Mouse (Mus musculus) liver, embryonic 11.5 days (tissue): ENCODE data around the gene Map3k11. TPM values are rescaled to one million over a fixed set of nuclear protein-coding genes. Genes with fewer than 3 reads are reported as not detected.
A peak's percentile ranks its signal among the peaks of the same experiment; 100 is the strongest.

Experiments
- ATAC-seq: fragments of 200-750 bp; cut with Nextera tagmentation; replicated peaks from 2 replicates; pipeline ENCODE4 v1.8.0; 2017; ENCODE audit warnings: moderate number of reproducible peaks, mild to moderate bottlenecking, moderate TSS enrichment, moderate library complexity; ENCODE audit not compliant: low FRiP score
- DNase-seq: peaks from one replicate; pipeline ENCODE4 v3.0.0-alpha.2; 2017; ENCODE audit warnings: low spot score
- H3K27ac ChIP-seq: fragments of 300-500 bp; sonication (generic); 2 replicates; pipeline ENCODE4 v1.5.1; 2014; ENCODE audit warnings: mild to moderate bottlenecking, low read depth, low read length, control low read depth
- H3K27me3 ChIP-seq: fragments of 300-500 bp; sonication (generic); replicated peaks from 2 replicates; pipeline ENCODE4 v1.6.1; 2014; ENCODE audit warnings: low read length, mixed read lengths; ENCODE audit not compliant: control insufficient read depth, insufficient read depth
- H3K36me3 ChIP-seq: fragments of 300-500 bp; sonication (generic); 2 replicates; pipeline ENCODE4 v1.6.1; 2014; ENCODE audit warnings: mild to moderate bottlenecking, low read length, moderate library complexity, mixed read lengths; ENCODE audit not compliant: control insufficient read depth, insufficient read depth
- H3K4me1 ChIP-seq: fragments of 300-500 bp; sonication (generic); replicated peaks from 2 replicates; pipeline ENCODE4 v1.6.1; 2014; ENCODE audit warnings: low read length, mixed read lengths; ENCODE audit not compliant: control insufficient read depth, insufficient read depth
- H3K4me2 ChIP-seq: fragments of 300-500 bp; sonication (generic); 2 replicates; pipeline ENCODE4 v1.6.1; 2014; ENCODE audit warnings: mild to moderate bottlenecking, control low read depth, moderate library complexity
- H3K4me3 ChIP-seq: fragments of 300-500 bp; sonication (generic); 2 replicates; pipeline ENCODE4 v1.5.1; 2014; ENCODE audit warnings: low read depth, low read length, control low read depth
- H3K9ac ChIP-seq: fragments of 300-500 bp; sonication (generic); 2 replicates; pipeline ENCODE4 v1.6.1; 2014; ENCODE audit warnings: low read depth, low read length, control low read depth
- H3K9me3 ChIP-seq: fragments of 300-500 bp; sonication (generic); 2 replicates; pipeline ENCODE4 v1.6.1; 2016; ENCODE audit warnings: low read length, inconsistent platforms, mixed read lengths; ENCODE audit not compliant: control insufficient read depth
- WGBS: fragments of 180-500 bp; shearing (Covaris S2); extraction: QIAGEN DNeasy Blood & Tissue Kit; methylation state at CpG from one replicate; pipeline ENCODE4 v1.1.7; 2014; 5-methylcytosine and 5-hydroxymethylcytosine counted together
- polyA plus RNA-seq: library from polyadenylated mRNA; unstranded; fragments of >200 nt; fragmentation: Nextera tagmentation; extraction: Ambion mirVana; gene quantifications from 2 replicates; pipeline ENCODE4 v1.2.1, GENCODE M21; 2014

Gene Map3k11
- polyA plus RNA-seq, 1 experiment from 2014 or later, result 28.1 TPM

- ATAC-seq (no peak), DNase-seq (no peak)
- Histone ChIP-seq H3K27me3 (no peaks in the 10 kb centered on the region), H3K4me2 (peak overlapping the region; percentile 94), H3K36me3 (peaks cover 32% of the 10 kb centered on the region), H3K9me3 (no peaks in the 10 kb centered on the region), H3K9ac (peak overlapping the region; percentile 93), H3K4me1 (peaks cover 66% of the 10 kb centered on the region), H3K27ac (peak overlapping the region; percentile 95), H3K4me3 (peak overlapping the region; percentile 83)
- WGBS, result 41% methylated on average over 4 of the region's 4 CpGs
Measured at GRCm38 (mm10) chr19:5723934-5724548, 35.5 kb downstream of the Map3k11 start.

- Histone ChIP-seq H3K27ac (peak overlapping the region; percentile 95), H3K4me1 (peaks cover 66% of the 10 kb centered on the region), H3K4me3 (peak overlapping the region; percentile 83), H3K36me3 (peaks cover 27% of the 10 kb centered on the region), H3K4me2 (peak overlapping the region; percentile 94), H3K9me3 (no peaks in the 10 kb centered on the region), H3K27me3 (no peaks in the 10 kb centered on the region), H3K9ac (peak overlapping the region; percentile 93)
- DNase-seq (no peak), ATAC-seq (peak; percentile 58)
- 32% methylated on average over 7 of the region's 7 CpGs for WGBS
Measured at GRCm38 (mm10) chr19:5724549-5724941, 36.0 kb downstream of the Map3k11 start.

DNA sequence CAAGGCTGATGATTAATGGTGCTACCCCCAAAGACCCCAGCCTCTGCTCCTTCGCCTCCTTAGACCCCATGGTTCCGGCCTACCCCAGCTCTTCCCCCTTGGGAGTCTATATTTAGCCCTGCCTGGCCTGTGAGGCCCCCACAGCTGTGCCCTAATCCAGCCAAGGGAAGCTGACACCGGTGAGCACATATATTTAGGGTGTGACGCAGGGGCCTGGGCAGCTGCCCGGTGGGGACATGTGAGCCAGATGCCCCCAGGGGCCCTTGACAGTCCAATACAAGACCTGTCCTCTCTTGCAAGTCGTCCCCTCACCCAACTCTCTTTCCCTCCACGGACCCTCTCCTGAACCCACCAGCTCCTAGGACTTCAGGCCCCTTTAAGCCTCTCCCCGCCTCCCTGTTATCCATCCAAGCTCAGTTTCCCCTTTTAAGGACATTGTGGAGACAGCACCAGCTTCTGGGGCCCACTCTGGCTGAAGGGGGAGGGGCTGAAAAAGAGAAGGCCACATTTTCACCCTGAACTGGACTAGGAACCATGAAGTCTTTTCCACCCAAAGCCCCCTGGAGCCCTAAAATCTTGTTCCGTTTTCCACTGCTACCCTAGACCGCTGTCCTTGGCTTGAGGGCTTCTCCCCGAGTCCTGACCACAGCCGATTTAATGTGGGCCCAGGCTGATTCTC, 36.6 kb downstream of the Map3k11 start:
- Histone ChIP-seq H3K4me3 (peak overlapping the region; percentile 83), H3K9me3 (no peaks in the 10 kb centered on the region), H3K27ac (peak overlapping the region; percentile 95), H3K4me2 (peak overlapping the region; percentile 94), H3K4me1 (peaks cover 71% of the 10 kb centered on the region), H3K9ac (peak overlapping the region; percentile 93), H3K36me3 (peaks cover 23% of the 10 kb centered on the region), H3K27me3 (no peaks in the 10 kb centered on the region)
- 30% methylated on average over 12 of the region's 12 CpGs for WGBS
- DNase-seq (no peak), ATAC-seq (no peak)

DNA sequence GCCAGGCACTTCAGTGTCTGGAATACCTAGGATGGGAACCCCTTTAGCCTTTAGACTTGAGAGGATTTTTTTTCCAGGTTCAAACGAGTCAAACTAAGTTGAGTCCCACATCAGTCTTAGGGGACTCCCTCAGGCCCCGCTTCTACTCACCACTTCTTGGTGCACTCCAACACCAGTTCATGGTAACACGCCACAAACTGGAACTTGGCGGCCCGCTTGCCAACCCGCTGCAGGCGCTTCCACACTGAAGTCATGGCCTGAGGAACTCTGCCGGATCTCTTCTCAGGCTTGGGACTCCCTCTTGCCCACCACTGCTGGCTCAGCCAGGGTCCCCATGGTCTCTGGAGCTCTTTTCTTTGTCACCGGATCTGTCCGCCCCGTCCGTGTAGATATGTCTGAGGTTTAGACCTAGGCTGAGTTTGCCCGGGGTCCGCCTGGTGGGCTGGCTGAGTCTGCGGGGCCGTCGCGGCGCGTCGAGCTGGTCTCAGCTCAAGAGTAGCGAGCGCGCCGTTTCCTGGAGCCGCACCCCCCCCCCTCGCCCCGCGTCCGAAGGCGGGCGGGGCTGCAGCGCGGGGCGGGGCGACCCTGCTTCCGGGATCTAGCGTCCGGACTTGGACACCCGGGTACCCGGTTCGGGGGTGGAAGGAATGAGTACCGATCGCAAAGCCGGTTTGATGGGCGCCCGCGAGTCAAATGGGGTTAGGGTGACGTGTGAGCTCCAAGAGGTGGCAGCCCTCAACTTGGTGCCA, 37.4 kb downstream of the Map3k11 start, which contains the start of gene Ehbp1l1:
TSS of gene Ehbp1l1 (minus strand) at position 551 of the 749 bp plus-strand sequence.
- H3K4me3 ChIP-seq, result peak within 1 kb of the TSS; percentile 83
- 5% methylated on average over 49 of the region's 49 CpGs for WGBS
- ATAC-seq (peak; percentile 44), DNase-seq (peak; percentile 82)
- H3K4me1 ChIP-seq, result peaks cover 78% of the 10 kb centered on the region
- H3K27me3 ChIP-seq, result no peaks in the 10 kb centered on the region
- peak within 1 kb of the TSS; percentile 95 for H3K27ac ChIP-seq
- peaks cover 19% of the 10 kb centered on the region for H3K36me3 ChIP-seq
- peak within 1 kb of the TSS; percentile 94 for H3K4me2 ChIP-seq
- H3K9ac ChIP-seq, result peak within 1 kb of the TSS; percentile 93
- H3K9me3 ChIP-seq, result no peaks in the 10 kb centered on the region

GRCm38 (mm10) chr19:5726961-5727578, 38.5 kb downstream of the Map3k11 start:
- peak overlapping the region; percentile 83 for H3K4me3 ChIP-seq
- DNase-seq, result no peak
- H3K36me3 ChIP-seq, result peaks cover 11% of the 10 kb centered on the region
- peak overlapping the region; percentile 94 for H3K4me2 ChIP-seq
- peak overlapping the region; percentile 95 for H3K27ac ChIP-seq
- WGBS, result 45% methylated on average over 15 of the region's 15 CpGs
- peak overlapping the region; percentile 93 for H3K9ac ChIP-seq
- peak; percentile 45 for ATAC-seq
- no peaks in the 10 kb centered on the region for H3K27me3 ChIP-seq
- H3K9me3 ChIP-seq, result no peaks in the 10 kb centered on the region
- peaks cover 79% of the 10 kb centered on the region for H3K4me1 ChIP-seq

DNA sequence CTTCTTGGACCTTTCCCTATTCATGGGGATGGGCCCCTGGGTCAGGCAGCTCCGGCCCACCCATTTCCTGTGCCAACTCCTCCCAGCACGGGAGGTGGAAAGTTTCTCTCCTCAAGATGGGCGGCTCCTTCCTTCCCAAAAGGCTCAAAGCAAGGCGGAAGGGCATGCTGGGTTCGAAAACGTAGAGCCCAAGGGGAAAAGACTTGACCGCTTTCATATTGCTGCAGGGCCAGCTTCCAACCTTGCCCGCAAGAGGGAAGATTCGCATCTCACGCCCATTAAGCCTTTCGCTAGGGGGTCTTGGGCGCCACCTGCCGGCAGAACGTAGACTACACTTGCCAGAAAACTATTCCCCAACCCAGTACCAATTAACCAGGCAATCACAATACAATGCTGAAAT, 39.2 kb downstream of the Map3k11 start:
- Histone ChIP-seq H3K4me1 (peaks cover 74% of the 10 kb centered on the region), H3K27ac (peak overlapping the region; percentile 95), H3K4me2 (peak overlapping the region; percentile 94), H3K36me3 (peaks cover 6% of the 10 kb centered on the region), H3K4me3 (peak overlapping the region; percentile 83), H3K9ac (peak overlapping the region; percentile 84), H3K27me3 (no peaks in the 10 kb centered on the region), H3K9me3 (no peaks in the 10 kb centered on the region)
- DNase-seq (peak; percentile 85), ATAC-seq (no peak)
- 3% methylated on average over 14 of the region's 14 CpGs for WGBS

DNA sequence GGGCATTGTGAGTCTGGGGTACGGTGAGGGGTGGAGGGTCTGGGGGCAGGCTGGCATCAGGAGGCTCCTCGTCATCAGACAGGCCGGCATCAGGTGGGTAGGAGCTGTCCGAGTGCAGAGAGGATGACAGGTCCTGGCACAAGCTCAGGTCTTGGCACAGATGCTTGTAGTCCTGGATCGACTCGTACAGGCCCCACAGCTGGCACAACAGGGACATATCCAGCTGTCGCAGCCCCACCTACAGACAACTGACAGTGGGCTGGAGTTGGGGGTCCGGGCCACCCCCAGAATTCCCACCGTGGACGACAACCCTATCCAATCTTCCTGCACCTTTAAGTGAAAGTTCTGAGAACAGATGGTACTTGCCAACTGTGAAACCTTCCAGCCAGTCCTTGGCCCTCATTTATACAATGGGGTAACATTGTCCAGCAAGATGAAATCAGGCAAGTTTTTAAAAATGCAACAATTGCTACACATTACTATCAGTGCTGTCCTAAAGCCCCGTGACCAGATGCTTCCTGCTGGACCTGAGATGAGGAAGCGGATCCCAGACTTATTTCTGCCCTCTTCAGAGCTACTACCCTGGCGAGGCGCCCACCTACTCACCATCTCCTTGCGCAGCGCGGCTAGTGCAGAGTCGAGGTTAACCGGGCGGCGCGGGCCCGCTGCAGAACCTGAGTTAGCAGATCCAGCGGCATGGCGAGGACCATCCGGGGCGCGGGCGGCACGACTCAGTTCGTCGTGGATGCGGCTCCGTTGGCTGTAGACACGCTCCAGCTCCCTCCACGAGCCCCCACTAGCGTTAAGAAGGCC, 40.3 kb downstream of the Map3k11 start:
- peaks cover 68% of the 10 kb centered on the region for H3K4me1 ChIP-seq
- no peak for ATAC-seq
- peak overlapping the region; percentile 94 for H3K4me2 ChIP-seq
- peak overlapping the region; percentile 84 for H3K9ac ChIP-seq
- H3K4me3 ChIP-seq, result peak overlapping the region; percentile 83
- H3K27ac ChIP-seq, result peak overlapping the region; percentile 91
- no peaks in the 10 kb centered on the region for H3K27me3 ChIP-seq
- DNase-seq, result peak; percentile 67
- H3K36me3 ChIP-seq, result peaks cover 4% of the 10 kb centered on the region
- 13% methylated on average over 37 of the region's 37 CpGs for WGBS
- H3K9me3 ChIP-seq, result no peaks in the 10 kb centered on the region

- H3K9me3 ChIP-seq, result no peaks in the 10 kb centered on the region
- peak within 1 kb of the TSS; percentile 84 for H3K9ac ChIP-seq
- under 1% methylated on average over 37 of the region's 37 CpGs for WGBS
- peaks cover 62% of the 10 kb centered on the region for H3K4me1 ChIP-seq
- H3K27me3 ChIP-seq, result no peaks in the 10 kb centered on the region
- DNase-seq (peak; percentile 89), ATAC-seq (peak; percentile 61)
- H3K36me3 ChIP-seq, result peaks cover 4% of the 10 kb centered on the region
- peak within 1 kb of the TSS; percentile 94 for H3K4me2 ChIP-seq
- H3K4me3 ChIP-seq, result peak within 1 kb of the TSS; percentile 91
- peak within 1 kb of the TSS; percentile 91 for H3K27ac ChIP-seq
Measured at GRCm38 (mm10) chr19:5729444-5729815, 40.9 kb downstream of the Map3k11 start, which contains the start of gene Fam89b. Fam89b (minus strand) TSS chr19:5729653.
